Mouse (Mus musculus): ENCODE results near the gene Gba2.
"Not testable (repeated sequence)": the region's sequence is repeated elsewhere in the genome, so short reads cannot be mapped to it uniquely, and the experiment has no call there.

Gene Gba2

DNA sequence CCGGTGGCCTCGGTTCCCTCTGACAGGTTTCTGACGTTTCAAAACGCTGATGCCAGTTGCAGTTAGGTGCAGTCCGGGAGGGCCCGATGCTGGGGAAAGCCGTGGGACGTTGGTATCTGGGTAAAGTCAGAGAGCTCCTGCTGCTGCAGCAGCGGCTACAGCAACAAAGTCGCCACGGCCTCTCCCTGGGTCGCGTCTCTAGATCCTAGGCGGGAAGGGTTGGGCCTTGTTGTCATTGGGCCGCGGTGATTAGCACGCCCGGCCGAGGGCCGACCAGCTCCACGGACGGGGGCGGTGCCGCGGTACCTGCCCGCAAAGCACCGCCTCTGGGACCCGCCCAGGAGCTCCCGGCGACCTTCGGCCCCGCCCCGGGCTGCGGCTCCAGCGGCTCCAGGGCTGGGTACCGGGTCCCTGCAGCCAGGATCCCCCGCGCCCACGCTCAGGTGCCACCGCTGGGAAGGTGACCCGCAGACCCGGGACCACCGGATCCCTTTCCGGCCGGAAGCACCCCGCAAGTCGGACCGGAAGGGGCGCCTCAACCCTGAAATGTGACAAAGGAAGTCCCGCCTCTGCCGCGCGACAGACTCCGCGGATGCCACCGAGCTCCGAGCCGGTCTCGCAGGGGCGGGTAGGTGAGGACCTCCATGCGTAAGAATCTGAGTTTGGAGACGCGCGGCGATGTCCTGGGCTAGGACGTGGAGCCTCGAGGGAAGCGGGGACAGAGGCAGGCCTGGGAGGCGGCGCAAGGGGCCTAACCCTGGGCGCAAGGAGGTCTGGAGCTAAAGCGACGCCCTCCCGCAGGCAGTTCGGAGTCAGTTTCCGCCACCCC, at the start of gene Gba2, which contains the start of gene Rgp1:
Gene Gba2 (minus strand): TSS at position 498 of the 829 bp plus-strand sequence.
Gene Rgp1 (plus strand): TSS at position 340 of the 829 bp plus-strand sequence.
- DNase-seq (ENCODE audit: low spot score in 2 of 2): peak; percentile 93

DNA sequence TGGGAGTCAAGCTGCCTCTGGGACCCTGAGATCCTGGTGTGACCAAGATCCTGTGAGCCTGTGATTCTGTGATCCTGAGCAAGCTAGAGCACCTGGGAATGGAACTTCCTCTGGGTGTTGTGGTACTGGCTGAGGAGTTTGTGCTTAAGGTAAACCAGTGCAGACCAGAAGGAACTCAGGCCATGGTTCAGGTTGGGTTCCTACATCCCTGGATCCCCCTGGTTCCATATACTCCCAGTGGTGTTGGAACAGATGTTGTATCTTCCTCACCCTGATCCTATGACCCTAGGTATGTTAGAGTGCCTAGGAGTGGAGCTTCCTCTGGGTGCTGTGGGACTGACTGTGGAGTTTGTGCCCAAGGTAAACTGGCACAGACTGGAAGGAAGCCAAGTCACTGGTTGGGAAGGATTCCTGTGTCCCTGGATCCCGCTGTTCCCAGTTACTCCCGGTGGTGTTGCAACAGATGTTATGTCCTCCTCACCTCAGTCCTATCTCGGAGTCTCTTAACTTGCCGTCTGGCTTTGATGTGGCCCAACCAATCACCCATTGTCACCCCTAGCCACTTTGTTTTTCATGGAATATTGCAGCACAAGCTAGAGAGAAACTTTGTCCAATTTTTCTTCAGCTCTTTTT, 41.6 kb upstream of the Gba2 start:
- peak in 1 of 2 experiments; percentile 5 for DNase-seq (ENCODE audit: low spot score in 2 of 2)

DNA sequence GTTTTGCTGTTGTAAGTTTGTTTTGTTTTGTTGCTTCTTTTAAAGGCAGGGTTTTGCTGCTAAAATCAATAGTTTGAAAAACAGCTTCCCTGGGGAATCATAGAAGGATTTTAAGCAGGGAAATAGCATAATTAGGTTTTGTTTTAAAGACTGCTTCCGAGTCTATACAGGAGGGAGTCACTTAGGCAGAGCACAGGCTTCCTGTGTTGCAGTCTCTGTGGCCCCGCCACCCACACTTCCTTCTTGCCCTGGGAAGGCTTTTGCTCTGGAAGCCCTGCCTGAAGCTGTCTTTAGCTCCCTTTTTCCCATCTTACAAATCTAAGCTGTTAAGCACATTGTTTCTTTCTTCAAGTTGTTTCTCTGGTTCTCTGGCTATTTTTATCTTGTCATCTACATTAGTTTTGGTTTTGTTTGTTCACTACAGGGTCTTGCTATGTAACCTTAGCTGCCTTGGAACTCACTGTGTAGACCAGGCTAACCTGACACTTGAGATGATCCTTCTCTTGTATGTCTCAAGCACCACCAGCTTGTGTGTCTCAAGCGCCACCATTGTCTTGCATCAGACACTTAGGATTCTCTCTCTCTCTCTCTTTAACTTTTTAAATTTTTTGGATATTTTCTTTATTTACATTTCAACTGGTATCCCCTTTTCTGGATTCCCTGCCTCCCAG, 34.5 kb upstream of the Gba2 start:
- peak in 1 of 2 experiments; percentile 36 for DNase-seq (ENCODE audit: low spot score in 2 of 2)

DNA sequence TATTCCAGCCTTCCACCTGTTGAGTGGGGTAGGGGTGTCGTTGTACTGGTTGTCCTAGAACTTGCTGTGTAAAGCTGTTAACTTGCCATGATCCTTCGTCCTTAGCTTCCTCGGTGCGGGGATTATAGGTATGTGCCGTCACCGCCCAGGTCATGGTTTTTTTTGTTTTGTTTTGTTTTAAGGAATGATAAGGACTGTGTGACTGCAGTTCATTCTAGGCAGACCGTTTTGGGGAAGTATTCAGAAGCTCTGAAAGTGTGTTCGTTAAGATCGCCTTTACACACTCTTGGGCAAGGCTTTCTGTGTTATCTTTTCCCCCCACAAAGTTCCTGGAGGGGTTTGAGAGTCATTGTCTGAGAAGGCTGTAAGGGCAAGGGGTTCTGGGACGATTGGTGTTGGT, 33.9 kb upstream of the Gba2 start:
- DNase-seq (ENCODE audit: low spot score in 2 of 2): no peak

DNA sequence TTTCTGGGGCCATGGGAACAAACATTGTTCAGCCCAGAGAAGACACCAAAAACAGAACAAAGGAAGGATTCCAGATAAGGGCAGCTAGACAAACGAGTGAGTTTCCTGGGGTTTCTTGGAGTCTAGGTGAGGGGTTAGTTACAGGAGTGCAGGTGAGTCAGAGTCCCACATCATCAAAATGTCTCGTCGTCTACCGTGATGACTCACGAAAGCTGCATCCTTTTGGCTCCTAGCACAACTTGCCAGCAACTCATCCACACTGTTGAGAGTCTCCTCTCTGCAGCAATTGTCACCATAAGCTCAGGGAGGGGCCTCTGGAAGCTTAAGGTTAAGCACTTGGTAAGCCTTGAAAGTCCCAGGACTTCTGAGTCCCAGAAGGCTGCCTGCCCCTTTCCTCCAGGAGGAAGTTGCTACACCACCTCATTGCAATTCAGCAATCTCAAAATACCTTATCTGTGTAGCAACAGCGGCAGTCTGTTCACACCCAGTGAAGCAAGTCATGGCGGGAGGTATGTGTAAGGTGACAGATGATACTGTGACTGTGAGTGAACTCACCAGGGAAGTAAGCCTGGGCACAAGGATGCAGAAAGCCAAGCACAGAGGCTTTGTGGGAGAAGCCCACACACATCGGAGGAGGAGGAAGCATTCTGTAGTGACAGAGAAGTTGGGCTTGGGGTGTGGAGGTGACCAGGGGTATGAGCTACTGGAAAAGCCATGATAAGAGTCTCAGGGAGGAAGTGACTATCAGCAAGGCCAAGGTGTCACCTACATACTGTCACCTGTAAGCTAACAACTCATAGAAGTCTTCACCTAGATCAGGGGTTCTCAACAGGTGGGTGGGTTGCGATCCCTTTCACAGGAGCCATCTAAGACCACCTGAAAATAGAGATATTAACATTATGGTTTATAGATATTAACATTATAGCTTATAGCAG, 26.3 kb upstream of the Gba2 start:
- DNase-seq (ENCODE audit: low spot score in 2 of 2): peak; percentile 52 to 62

DNA sequence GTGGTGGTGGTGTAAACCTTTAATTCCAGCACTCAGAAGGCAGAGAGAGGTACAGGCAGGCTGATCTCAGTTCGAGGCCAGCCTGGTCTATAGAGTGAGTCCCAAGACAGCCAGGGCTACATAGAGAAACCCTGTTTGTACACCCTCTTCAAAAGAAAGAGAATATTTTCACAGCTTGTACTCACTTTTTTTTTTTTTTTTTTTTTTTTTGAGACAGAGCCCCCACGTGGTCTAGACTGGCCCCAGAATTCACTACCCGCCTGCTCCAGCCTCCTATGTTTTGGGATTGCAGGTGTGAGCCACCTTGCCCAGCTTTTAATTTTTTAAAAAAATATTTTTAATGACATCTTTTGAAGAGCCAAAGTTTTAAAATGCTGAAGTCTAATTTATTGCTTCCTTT, 25.4 kb upstream of the Gba2 start:
- DNase-seq (ENCODE audit: low spot score in 2 of 2): no peak

DNA sequence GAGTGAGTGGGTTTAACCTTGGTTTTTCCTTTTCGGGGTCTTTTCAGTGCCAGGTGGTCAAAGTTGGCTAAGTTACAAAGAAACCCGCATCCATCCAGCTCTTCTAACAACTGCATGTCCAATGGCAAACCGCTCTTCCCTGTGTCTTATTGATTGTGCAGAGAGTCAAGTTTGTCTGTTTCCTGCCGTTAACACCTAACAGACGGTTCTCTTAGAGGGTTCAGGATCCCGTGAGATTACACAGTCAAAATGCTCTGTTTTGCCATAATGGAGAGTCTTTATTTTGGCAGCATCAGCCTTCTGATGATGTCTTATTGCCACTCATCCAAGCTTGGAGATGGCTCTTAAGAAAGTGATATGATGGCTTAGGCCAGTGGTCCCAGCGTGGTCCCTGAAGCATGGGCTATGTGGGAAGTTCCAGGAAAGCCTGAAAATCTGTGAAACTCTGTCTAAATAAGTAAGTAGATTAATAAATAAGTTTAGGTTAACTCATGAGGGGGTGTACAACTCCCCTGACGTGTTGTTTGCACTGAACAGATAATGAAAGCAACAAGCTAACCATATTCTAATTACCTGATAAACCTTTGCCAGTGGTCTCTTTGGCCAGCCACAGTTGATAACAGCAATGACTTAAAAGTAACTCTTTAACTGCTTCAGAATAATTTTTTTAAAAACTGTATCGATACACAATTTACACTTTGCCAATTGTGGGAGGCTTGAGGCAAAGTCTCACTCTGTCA, 21.7 kb upstream of the Gba2 start:
- DNase-seq (ENCODE audit: low spot score in 2 of 2): no peak

DNA sequence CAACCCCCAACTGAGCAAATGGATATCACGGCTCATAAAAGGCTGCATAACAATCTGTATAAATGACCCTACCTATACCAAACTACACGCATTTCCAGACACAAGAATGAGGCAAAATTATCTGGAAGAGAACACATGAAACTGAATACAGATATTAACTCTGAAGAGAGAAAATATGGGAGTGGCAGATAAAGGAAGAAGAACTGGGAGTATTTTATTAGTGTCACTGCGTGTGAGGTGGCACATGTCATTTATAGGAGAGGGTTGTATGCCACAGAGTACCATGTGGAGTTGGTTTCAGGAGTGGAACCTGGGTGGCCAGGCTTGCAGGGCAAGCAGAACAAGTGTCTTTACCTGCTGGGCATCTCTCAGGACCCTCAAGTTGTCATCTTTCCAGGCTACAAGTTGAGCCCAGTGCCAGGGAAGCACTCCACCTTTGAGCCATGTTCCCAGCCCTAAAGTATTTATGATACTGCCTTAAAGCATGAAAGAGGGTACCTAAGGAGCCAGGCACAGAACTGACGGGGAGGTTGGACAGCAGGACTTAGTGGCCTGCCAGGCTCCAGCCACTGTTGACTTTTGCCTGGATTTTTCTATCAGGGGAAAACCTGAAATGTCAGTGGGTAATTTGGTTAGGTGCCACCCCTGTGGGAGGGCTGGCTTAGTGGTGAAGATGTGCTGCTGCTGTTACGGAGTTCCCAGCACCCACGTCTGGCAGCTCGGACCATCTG, 20.1 kb upstream of the Gba2 start:
- no peak for DNase-seq (ENCODE audit: low spot score in 2 of 2)

DNA sequence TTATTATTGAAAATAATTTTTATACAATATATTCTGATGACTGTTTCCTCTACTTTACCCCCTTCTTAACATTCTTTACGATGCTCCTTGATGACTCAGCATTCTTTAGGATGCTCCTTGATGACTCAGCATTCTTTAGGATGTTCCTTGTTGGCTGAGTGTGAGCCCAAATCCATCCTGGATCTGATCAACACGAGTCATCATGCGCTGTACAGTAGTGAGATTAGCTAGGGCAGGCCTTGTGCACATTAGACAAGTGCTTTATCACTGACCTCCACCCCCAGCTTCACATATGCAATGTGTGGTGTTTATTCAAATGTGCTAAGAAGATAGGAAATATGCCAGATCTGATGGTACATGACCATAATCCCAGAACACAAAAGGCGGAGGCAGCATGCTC, 19.5 kb upstream of the Gba2 start:
- no peak for DNase-seq (ENCODE audit: low spot score in 2 of 2)

DNA sequence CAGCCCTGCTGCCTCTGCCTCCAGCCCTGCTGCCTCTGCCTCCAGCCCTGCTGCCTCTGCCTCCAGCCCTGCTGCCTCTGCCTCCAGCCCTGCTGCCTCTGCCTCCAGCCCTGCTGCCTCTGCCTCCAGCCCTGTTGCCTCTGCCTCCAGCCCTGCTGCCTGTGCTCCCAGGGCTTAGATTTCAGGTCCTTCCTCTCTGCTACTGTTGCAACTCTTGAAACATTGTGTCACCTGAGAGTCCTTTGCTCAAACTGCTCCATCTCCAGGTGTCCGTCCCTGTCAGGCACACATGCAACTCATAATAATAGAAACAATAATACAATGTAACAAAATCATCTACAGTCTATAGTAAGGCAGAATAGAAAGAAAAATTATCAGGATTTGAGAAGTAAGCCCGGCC, 17.9 kb upstream of the Gba2 start:
- DNase-seq (ENCODE audit: low spot score in 2 of 2): not testable (repeated sequence)

DNA sequence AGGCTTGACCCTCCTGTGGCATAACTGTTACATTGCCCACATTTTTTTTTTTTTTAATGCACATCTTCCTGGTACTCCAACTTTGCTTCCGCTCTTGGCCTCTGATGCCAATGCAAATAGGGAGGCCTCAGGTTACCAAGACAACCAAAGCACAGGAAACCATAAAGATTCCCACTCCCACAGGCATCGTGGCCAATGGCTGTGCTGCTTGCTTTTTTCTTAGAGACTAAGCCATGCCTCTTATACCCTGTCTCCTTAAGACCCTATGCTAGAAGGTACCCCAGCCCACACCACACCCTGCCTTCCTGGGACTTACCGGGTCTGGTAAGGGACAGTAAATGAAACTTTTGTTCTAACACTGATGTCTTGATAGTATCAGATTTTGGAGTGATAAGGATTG, 14.8 kb upstream of the Gba2 start:
- DNase-seq (ENCODE audit: low spot score in 2 of 2): no peak

DNA sequence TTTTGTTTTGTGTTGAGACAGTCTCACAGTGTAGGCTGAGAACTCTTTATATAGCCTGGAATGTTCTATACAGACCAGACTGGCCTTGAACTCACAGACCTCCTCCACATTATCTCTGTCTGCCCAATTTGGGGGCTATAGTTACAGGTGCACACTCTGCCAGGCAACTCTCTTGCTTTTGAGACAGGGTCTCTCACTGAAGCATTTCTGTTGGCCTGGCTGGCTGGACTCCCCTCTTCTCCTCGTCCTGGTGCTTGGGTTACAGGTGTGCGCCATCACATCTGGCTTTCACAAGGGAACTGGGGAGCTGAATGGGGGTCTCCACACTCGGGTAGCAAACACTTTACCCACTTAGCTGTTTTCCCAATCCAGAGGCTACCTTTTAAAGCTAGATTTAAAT, 13.3 kb upstream of the Gba2 start:
- no peak for DNase-seq (ENCODE audit: low spot score in 2 of 2)

DNA sequence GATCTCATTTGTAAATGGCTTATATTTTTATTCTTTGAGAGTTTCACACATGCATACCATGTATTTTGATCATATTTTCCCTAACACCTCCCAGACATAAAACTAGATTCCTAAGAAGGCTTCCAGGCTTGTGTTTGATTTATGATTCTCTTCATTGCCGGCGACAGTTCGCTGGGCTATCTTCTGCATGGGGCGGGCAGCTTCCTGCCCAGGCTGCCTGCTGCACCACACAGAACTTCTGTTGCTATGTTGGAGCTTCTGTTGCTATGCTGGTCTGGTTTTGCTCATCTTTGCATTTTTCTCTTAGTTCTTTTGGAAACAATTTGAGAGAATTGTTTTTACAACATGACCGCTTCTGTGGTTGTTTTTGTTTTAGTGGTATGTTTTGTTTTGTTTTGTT, 12.9 kb upstream of the Gba2 start:
- DNase-seq (ENCODE audit: low spot score in 2 of 2): no peak

DNA sequence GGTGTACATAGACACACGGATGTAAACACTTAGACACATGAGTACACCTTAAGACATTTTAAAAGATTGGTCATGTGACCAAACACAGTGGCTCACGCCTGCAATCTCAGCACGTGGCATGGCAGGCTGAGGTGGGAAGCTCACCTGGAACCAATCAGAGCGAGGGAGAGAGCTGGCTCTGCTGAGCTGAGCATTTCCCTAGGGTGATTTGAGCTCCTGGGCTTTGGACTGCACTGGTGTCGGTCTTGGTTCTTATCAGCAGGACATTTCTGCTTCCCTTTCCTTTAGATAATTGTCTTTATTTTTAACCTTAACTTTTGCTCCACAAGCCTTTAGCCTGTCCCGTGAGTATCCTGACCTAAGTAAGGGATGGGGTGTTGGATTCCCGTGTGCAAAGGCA, 9.0 kb upstream of the Gba2 start:
- no peak for DNase-seq (ENCODE audit: low spot score in 2 of 2)

DNA sequence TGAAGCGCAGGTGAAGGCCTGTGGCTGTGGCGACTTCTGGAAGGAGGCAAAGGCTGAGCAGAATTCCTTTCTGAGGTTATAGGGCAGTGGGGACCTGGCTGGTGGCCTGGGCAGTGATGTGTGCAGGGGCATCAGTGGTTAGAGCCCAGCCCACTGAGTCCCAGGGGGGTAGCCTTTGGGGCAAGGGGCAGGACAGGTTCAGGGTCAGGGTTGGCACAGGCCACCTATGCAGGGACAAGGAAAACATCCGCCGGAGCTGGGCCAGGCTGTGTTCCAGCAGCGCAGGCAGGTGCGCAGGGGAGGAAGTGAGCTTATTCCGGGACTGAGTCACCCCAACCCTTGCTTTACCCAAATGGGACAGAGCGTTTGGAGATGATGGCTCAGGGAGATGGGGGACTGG, 7.7 kb upstream of the Gba2 start:
- no peak for DNase-seq (ENCODE audit: low spot score in 2 of 2)

DNA sequence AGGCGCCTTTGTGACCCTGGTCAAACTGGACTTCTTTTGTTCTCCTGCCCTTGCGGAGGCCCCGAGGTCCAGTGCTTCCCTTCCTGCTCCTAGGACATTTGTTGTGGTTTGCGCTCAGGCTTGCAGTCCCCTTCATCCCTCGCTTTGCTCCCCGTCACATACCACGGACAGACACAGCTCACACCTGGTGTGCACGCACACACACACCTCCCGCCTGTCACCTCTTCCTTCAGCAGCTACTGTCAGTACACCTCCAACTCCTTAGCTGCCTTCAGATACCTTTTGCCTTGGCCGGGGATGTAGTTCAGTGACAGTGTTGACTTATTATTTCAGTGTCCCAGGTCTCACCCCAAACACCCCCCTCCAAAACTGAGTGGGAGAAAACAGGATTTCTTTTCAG, 7.0 kb upstream of the Gba2 start:
- no peak for DNase-seq (ENCODE audit: low spot score in 2 of 2)

DNA sequence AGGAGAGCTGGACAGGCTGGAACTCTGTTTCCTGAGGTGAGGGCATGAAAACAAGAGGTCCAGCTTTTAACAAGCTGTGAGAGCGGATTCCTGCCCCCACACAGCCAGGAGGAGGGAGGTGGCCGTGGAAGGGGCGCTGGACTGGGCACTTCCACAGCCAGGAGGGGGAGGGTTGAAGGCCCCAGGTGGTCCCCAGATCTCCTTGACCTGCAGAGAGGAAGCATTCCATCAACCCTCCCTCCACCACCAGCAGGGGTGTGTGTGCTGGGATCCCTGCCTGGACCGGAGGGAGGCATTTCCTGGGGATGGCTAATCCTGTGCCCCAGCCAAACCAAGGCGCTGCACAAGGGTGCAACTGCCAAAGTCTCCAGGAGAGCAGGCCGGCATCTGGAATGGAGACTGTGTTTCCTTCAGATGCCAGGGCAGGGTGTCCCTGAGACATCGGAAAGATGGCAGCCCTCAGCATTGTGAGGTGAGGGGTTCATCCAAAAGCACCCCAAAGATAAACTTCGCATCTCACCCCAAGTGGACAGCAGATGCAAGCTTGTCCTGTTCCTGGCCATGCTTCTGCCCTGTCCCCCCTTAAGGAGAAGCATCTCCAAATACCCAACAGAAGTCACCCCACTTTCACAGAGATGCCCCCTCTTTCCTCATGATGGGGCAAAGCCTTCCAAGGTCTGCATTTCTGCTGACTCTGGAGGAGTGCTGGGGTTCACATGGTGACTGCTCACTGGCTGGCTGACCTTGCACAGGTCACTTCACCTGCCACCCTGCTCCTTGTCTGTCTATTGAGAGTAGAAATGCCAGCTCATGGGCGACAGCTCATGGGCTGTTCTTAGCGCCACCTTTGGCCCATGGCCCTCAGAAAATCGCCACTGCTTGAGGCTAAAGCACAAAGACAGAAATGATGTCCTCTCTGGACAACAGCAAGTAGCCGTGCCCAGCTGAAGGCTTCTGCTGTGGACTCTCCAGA, 6.1 kb upstream of the Gba2 start, which contains the start of gene Msmp:
Gene Msmp (minus strand): TSS at position 51 of the 973 bp plus-strand sequence.
- peak in 1 of 2 experiments; percentile 8 for DNase-seq (ENCODE audit: low spot score in 2 of 2)

DNA sequence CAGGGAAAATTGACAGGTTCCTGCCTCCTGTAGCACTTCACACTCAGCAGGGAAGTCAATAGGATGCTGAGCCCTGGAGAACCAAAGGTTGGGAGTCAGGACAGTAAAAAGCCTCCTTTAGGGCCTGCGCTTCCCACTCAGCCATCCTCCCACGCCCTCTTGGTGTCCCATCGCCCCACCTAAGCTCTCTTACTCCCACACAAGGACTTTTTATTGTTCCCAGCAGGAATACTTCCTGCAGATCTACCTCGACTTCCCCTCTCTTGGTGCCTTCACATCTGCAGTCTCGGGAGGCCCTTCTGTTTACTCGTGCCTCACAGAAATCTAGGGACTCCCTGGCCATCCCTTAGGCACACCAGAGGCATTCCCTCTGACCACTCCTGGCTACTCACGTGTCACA, 4.7 kb upstream of the Gba2 start:
- DNase-seq (ENCODE audit: low spot score in 2 of 2): no peak

DNA sequence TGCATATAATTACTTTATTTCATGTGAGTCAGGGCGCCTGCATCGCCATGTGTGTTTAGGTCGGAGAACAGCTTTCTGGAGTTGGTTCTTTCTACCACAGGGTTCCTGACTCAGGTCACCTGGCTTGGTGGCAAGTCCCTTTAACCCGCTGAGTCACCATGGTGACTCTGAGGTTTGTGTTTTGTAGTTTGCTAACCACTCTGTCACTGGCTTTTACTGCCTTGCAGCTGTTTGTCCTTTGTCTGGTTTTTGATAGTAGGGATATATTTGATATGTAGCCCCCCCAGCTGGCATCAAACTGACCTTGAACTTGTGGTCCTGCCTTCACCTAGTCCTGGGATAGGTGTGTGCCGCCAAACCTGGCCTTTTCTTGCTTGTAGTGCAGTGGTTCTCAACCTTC, 3.6 kb upstream of the Gba2 start:
- DNase-seq (ENCODE audit: low spot score in 2 of 2): no peak
